Mouse (Mus musculus): Measurements from ENCODE around the gene Blcap.

DNA sequence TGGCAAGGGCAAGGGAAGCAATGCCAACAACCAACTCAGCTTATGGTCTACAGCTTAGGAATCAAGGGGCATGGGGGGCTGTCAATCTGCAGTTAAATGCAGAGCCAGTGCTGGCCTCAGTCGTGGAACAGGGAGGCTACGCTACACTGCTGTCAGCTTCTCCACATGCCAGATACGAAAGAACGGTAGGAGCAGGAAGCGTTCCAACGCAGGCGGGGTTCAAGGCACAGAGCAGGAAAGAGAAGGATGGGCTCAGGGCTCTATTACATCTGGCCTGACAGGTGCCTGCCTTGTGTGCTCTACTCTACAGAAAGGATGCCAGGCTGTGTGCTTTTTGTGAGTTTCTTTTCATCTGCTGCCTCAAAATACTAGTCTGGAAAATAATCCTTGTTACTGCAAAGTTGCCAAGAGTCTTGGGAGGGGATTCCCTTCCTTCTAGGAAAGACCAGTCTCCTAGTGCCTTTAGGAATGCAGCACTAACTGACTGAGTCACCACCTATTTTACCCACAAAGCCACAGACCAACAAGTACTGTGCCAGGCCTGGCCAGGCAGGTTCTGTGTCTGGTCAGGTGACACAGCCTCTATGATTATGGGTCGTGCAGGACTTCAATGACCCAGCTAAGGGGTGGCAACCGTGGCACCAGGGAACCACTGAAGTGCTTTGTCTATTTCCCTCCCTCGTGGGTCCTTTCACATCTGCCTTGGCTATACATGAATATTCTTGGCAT, 18.8 kb downstream of the Blcap start:
- TF ChIP-seq REST (IDR thresholded peaks at IDR 0.05; ENCODE audit: insufficient read depth, insufficient read length) = no peak
- TF ChIP-seq POLR2A (IDR thresholded peaks at IDR 0.05; ENCODE audit: insufficient read length, low read depth) = no peak
- TF ChIP-seq MAX (IDR thresholded peaks at IDR 0.05; ENCODE audit: low read depth) = no peak
